ENCODE assay signal across 7 mouse cellular contexts in genomic region chr2:157135014-157135413, GRCm38 (mm10). TPM values are rescaled to one million over a fixed set of nuclear protein-coding genes. Genes with fewer than 3 reads are reported as not detected.
DNase-seq lines count a peak whose midpoint lies in the region; ATAC-seq lines count a peak whose summit lies in the region.

TSS of gene Samhd1 (minus strand) at chr2:157135265.

- H3K4me1 ChIP-seq in intestine, embryonic 16.5 days (ENCODE audit: control insufficient read depth, insufficient read depth, low read length) = peaks cover 10% of the 10 kb centered on the region; the same call in 1 of the 2 replicates
- H3K4me1 ChIP-seq in midbrain, embryonic 11.5 days (ENCODE audit: control insufficient read depth, insufficient read depth, low read length) = peaks cover 3% of the 10 kb centered on the region; the same call in 1 of the 2 replicates

- WGBS in intestine, embryonic 16.5 days = under 1% methylated on average over 32 of the region's 32 CpGs
- WGBS in midbrain, embryonic 11.5 days = under 1% methylated on average over 32 of the region's 32 CpGs

- peak within 1 kb of the TSS; percentile 80 for H3K9ac ChIP-seq in intestine, embryonic 16.5 days (ENCODE audit: low read depth, low read length)
- peak within 1 kb of the TSS; percentile 58 for H3K9ac ChIP-seq in midbrain, embryonic 11.5 days (ENCODE audit: low read length)

- H3K9me3 ChIP-seq in intestine, embryonic 16.5 days (ENCODE audit: control insufficient read depth, low read length) = no peaks in the 10 kb centered on the region
- no peaks in the 10 kb centered on the region; the same call in 1 of the 2 replicates for H3K9me3 ChIP-seq in midbrain, embryonic 11.5 days (ENCODE audit: control insufficient read depth, low read length)

- peak; percentile 98 for DNase-seq in adrenal gland, adult 2 months
- DNase-seq in embryo, embryonic 11.5 days (ENCODE audit: low read depth, low spot score) = peak; percentile 89
- DNase-seq in gastrocnemius, postnatal 4 days (ENCODE audit: low spot score in 2 of 2) = peak; percentile 89 to 94
- DNase-seq in left cerebral cortex, postnatal 36 days (ENCODE audit: low spot score in 2 of 2) = peak; percentile 89 to 92
- DNase-seq in midbrain, embryonic 11.5 days (ENCODE audit: low spot score, missing footprints) = peak; percentile 99
- DNase-seq in skeletal muscle tissue, adult 2 months (ENCODE audit: low read depth, low spot score) = peak; percentile 97

- H3K4me3 ChIP-seq in intestine, embryonic 16.5 days (ENCODE audit: low read length) = peak within 1 kb of the TSS; percentile 82
- H3K4me3 ChIP-seq in midbrain, embryonic 11.5 days (ENCODE audit: low read depth, low read length) = peak within 1 kb of the TSS; percentile 51

- intact Hi-C loops in left cerebral cortex, postnatal 36 days (cut with DNase I) = no loop called here

- peak within 1 kb of the TSS; percentile 77 for H3K27ac ChIP-seq in intestine, embryonic 16.5 days (ENCODE audit: low read length)
- H3K27ac ChIP-seq in midbrain, embryonic 11.5 days (ENCODE audit: low read depth, low read length) = no peak within 1 kb of the TSS

- peak; percentile 96 for ATAC-seq in intestine, embryonic 16.5 days
- ATAC-seq in midbrain, embryonic 11.5 days (ENCODE audit: low FRiP score) = peak; percentile 92

- H3K27me3 ChIP-seq in intestine, embryonic 16.5 days (replicated peaks; ENCODE audit: control insufficient read depth, insufficient read depth, low read length) = no peaks in the 10 kb centered on the region
- no peaks in the 10 kb centered on the region for H3K27me3 ChIP-seq in midbrain, embryonic 11.5 days (ENCODE audit: control insufficient read depth, insufficient read depth, low read length)

- no peaks in the 10 kb centered on the region for H3K36me3 ChIP-seq in intestine, embryonic 16.5 days (ENCODE audit: control insufficient read depth, insufficient read depth, low read length)
- H3K36me3 ChIP-seq in midbrain, embryonic 11.5 days (ENCODE audit: control insufficient read depth, insufficient read depth, low read length) = no peaks in the 10 kb centered on the region

- H3K4me2 ChIP-seq in intestine, embryonic 16.5 days (ENCODE audit: low read depth, low read length) = peak within 1 kb of the TSS; percentile 88
- H3K4me2 ChIP-seq in midbrain, embryonic 11.5 days = peak within 1 kb of the TSS; percentile 98

RNA-seq across cellular contexts. Expression of gene Samhd1, which starts in this region (rescaled TPM):
- total RNA-seq in adrenal gland, adult 2 months (2021) = 10 to 100 TPM; 23.0 to 26.8 TPM
- polyA plus RNA-seq in adrenal gland, adult 2 months (2012; rRNA removed) = 11.7 and 13.4 TPM in 2 replicates
- total RNA-seq in gastrocnemius, postnatal 4 days (2021) = 10 to 100 TPM; 23.4 to 23.6 TPM
- 22.0 and 22.3 TPM in 2 replicates for polyA plus RNA-seq in intestine, embryonic 16.5 days (2015; fragmentation: Nextera tagmentation; extraction: Ambion mirVana)
- total RNA-seq in left cerebral cortex, postnatal 36 days (2021) = 10 to 100 TPM; 10.3 to 12.7 TPM
- polyA plus RNA-seq in midbrain, embryonic 11.5 days (2014; fragmentation: Nextera tagmentation; extraction: Ambion mirVana) = 21.0 and 21.7 TPM in 2 replicates
